Mouse (Mus musculus) frontal cortex, postnatal 25 days (tissue): Measurements from ENCODE around the gene Prdm11.

Experiments used
- DNase-seq, 2 experiments: peaks; one replicate each; pipeline ENCODE4 v3.0.0; 2022; ENCODE audit warnings: low spot score in 2 of 2

The Prdm11 gene

DNA sequence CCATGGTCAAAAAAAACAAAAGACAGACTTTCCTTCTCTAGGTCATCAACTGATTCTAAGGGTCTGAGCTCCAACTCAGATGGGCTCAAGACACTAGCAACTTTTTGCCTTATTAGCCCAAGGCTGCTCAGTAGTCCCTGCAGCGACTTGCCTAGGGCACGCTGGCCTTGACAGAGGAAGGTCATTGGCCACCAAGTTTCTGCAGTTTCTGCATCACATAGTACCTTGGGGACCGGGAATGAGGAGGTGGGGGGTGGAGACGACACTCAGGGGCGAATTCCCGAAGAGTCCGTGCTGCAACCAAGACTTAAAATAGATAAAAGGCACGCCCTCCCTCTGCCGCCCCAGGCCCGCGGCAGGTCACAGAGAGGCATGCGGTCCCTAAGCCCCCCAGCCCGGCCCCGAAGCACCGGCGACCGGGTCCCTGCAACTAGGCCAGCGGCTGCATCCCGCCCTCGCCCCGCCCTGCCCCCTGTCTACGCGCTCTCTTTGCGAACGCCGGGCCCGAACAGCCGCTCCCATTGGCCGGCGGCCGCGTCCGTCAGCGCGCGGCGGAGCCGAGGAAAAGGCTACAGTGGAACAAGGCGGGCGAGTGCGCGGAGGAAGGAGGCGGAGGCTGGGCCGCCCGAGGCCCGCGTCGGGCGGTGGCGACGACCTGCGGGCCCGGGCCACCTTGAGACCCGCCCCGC is 694 bp downstream of the Prdm11 start:
- DNase-seq: peak; percentile 88 to 89

DNA sequence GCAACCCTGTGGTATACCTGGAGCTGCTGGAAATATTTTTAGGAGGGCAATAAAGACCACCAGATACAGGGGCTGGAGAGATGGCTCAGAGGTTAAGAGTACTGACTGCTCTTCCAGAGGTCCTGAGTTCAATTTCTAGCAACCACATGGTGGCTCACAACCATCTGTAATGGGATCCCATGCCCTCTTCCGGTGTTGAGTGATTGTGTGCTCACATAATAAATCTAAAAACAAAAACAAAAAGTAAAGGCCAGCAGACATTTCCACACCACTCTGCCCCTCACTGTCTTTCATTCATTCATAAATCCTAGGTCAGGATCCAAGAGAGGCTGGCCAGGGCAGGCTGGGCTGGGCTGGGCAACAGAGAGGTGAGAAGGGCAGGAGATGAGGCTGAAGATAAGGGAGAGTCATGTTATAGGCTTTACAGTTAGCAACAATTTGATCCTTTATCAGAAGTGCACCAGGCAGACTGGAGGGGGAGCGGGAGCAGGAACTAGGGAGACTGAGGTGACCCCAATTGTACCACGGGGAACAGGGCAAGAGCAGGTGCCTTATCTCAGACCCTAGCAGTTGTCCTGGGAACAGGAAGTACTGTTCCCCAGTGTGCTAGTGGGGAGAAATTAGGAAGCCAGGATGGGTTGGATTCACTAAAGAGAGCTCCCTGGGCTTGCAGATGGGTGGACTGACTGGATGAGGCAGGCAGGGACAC is 2.4 kb downstream of the Prdm11 start:
- DNase-seq: no peak

DNA sequence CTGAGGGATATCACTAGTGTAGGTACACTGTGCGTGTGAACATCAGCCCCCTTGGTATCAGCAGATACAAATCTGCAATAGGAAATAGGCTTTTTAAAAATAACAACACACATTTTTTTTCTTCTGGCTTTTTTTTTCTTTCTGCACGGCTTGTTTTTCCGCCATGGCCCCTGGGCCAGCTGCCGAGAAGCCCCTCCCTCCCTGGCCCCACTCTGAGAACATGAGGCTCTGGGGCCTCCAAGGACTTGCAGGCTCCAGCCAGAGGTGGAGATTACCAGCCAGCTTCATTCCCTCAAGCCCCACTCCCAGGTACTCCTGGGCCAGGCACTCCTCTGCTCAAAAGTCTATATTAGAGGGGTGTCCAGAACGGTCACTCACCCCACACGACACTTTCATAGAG is 4.5 kb downstream of the Prdm11 start:
- DNase-seq: no peak

DNA sequence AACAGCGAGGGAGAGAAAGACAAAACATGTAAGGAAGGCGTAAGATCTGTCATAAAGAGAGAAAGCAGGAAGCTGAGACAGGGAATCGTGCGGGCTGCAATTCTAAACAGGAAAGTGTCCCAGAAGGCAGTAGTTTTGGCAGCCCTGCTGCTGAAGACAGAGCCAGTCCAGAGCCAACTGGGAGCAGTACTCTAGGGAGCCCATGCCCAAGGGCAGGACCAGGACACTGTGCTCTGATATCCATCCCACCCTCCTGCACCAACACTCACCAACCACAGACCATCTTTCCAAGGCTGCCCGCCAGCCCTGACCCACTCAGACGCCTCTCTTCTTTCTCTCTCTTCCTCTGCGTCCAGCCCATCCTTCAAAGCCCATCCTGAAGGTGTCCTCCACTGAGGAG is 5.1 kb downstream of the Prdm11 start:
- no peak for DNase-seq

DNA sequence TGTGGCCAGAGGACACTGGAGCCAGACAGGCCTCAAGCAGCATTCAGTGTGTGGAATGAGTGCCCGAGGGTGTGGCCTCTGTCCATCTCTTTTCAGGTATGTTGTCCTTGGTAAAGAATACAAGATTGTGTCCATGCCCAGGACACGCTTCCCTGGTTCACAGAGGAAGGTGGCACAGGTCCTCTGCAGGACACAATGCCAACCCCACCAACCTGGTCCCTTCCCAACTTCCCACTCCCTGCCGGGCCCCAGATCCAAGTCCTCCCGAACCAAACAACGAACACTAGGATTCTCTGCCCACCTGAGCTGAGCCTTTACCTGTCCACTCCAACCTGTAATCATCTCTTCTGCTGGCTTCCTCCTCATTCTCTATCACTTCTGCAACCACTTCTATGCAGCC is 6.3 kb downstream of the Prdm11 start:
- no peak for DNase-seq

DNA sequence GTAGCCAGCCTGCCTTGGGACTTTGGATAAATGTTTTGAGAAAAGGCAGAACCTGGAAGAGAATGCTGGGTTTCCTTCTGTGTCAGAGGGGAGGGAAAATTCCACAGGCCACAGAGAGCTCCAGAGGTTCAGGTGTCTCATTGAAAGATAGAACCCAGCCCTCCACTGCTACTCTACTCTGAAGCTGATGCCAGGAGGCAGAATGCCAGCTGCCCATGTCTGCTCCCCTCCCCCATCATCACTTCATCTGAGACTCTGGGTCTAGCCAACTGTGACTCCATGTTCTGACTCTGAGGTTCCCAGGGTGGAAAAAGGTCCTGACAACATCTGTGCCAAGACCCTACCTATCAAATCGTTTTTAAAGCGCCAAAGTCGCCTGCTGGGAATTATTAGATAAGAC is 6.9 kb downstream of the Prdm11 start:
- DNase-seq: no peak

DNA sequence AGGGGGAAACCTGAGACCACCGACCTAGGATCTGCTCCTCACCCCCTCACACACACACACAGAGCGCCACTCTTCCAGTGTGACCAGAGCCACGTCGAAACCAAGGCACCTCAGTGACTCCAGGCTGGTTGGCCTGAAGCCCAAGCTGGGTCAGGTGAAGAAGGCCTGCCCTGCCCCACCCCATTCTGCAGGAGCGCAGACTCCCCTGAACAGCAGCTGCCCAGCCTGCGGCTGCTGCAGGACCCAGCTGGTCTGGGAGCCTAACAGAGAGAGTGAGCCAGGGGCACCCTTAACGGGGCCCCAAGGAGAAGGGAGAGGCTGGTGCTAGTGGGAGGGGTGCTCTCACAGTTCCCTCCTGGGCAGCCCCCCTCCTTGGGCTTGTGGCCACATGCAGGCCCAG is 10.3 kb downstream of the Prdm11 start:
- no peak for DNase-seq

DNA sequence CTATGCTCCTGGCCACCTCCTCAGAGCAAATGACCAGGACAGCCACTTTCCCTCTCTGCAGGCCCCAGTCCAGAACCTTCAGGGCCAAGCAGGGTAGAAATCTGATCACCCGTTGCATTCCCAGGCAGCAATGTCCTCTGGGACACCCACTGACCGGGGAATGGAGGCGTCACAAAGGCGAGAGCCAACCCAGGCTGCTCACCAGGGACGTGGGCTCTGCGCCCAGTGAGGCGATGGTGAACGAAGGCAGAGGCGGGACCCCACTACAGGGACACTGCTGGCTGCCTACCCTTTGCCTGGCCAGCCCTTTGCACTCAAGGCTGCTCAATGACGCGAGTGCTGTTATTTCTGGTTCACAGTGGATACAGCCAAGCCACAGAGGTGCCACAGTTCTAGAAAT is 13.3 kb downstream of the Prdm11 start:
- DNase-seq: no peak

DNA sequence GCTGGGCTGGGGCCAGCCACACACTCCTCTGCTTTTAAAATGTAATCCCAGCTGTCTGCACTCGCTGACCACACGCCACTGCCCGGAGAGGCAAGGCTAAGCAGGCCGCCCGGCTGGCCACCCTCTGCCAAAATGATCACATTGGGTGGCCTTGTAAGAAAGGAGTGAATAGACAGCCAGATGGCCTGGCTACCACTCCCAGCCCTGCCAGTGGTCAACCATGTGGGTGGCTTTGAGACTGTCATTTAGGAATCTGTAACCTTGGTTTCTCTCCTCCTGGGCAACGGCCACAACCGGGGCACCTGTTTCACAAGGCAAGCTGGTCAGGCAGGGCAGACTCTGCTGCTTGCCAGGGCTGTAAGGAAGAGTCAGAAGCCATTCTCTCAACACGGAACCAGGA is 13.9 kb downstream of the Prdm11 start:
- no peak for DNase-seq

DNA sequence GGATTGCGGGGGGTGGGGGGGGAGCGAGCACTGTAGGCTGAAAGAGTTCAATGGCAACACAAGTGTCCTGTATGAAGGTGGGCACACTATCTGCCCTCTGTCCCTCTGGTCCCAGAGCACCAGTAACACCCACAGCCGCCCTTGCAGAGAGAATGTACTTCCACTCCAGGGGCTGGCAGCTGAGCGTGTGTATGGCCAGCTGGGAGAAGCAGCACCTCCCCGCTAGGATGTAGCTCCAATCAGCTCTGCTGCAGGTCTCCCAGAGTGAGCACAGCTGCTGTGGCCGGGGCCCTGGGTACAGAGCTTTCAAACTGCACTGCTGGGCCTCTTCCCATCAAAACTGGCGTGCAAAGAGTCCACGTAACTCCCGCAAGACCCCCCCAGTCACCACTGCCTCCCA is 14.9 kb downstream of the Prdm11 start:
- DNase-seq: no peak

DNA sequence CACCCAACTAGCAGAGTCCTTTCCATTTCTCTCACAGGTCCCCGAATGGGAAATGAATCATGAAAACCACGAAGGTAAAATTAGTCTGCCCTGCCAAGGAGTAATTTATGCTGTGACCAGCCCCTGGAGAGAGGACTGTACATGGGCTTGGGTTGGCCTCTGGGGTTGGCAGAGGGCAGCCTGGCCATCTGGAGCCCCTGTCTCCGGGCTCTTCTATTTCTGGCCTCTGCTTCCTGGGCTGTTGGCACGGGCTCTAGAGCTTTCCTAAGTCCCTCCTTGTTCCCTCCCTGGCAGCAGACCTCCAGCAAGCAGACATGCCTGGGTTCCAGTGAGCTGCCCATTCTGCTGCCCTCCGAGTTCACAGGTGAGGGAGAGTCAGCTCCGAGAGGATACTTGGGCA is 15.9 kb downstream of the Prdm11 start:
- DNase-seq: no peak

DNA sequence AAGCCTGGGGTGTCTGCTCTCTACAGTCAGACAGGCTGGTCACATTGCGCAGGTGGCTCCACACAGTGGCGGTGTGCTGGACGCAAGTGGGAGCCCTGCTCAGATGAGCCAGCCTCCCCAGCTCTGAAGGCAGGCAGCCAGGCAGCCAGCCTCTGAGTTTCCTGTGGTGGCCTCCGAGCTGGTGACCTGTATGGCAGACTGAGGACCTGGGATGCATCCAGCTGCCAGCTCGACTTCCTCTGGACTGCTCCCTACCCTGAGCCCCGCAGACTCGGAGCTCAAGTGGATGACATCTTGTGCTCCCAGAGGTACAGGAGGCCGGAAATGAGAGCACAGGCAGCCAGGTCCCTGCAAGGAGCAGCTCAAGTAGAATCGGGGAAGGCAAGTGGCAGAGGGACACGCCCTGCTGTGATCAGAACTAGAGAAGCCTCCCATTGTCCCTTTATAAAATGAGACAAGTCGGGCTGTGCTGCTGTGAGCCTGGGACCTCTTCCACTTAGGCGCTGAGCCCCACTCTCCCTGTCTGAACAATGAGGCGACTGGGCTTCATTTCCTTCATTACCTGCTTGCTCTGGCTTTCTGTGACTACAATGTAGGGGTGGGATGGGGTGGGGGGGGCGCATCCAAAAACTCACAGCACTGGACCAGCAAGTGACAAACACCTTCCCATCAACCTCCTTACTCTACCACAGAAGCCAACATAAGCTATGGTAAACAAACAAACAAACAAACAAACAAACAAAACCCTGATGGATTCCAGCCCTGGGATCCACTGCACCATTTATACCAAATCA is 16.5 kb downstream of the Prdm11 start:
- DNase-seq: no peak

DNA sequence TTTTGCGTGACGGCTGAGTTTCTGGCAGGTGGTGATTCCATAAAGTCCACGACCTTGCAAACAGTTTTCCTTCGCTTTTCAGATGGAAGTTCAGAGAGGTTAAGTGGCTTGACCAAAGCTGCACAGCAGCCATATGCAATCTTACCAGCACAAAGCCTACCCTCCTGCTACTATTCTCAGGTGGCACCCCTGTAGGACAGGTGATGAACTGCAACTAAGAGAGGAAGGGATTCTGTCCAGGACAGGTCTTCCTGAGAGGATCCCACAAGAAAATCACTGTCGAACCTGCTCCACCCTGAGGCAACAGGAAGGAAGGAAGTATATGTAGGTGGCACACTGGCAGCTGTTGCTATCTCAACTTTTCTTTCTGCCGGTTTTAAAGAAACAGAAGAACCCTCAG is 17.1 kb downstream of the Prdm11 start:
- no peak for DNase-seq

DNA sequence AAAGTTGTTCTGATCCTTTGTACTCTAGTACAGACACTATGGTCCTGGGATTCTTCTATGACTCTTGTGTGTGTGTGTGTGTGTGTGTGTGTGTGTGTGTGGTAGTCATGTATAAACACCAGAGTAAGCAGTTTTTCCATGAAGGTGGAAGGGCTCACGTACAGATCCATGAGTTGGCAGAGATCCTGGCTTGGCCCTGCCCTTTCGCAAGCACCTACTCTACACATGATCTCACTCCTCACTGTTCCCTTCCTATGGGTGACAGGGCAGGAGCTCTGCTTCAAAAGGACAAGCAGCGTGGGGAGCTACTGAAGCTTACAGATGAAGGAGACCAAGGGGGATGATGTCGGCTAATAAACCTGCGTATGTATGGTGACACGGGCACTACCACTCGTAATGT is 18.3 kb downstream of the Prdm11 start:
- DNase-seq: no peak

DNA sequence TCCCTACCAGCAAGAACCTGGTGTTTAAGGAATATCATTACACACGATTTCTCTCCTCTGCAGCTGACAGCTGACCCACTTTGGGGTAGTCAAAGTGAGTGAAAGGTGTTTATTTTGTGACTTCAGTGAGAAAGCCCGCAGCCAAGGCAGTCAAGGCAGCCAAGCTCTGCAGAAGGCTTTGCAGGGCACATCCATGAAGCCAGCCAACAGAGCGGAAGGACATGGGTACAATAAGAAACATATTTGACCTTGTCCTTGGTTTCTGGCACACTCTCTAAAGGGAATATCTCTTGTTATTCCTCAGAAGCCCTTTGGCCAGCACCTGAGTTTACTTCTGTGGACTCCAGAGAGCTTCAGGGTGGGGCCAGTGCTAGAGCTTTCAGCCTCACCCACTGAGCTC is 21.5 kb downstream of the Prdm11 start:
- DNase-seq: no peak

DNA sequence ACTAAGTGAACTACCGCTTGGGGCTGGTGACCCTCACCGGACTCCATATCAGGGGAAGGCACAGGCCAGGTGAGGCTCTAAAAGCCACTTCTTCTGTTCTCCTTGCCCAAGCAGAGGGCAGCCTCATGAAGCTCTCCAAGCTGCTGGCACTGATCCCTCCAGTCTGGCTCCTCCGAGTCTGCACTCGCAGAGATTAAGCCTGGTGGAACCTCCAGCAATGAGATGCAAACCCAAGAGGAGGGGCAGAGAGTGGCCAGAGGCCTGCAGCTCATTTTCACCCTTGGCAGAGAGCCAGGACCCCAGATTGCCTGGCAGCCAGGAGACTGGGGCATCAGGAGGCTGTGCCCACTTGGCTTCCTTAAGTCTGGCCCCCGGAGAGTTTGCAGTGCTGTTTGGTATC is 27.1 kb downstream of the Prdm11 start:
- no peak for DNase-seq

DNA sequence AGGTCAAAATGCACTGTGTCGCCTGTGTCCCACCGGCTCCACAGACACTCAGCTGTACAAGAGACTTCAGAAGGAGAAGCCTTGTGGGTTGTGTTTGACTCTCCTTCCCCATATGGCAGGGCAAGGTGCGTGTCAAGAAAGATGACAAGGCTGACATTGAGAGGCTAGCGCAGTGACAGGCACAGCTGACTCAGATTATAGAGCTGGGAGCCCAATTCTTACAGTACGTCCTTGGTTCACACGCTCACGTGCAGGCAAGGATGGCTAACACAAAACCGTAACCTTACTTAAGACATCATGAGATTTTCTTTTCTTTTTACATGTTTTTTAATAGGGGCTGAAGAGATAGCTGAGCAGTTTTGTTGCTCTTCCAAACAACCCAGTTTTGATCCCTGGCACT is 28.8 kb downstream of the Prdm11 start:
- no peak for DNase-seq

DNA sequence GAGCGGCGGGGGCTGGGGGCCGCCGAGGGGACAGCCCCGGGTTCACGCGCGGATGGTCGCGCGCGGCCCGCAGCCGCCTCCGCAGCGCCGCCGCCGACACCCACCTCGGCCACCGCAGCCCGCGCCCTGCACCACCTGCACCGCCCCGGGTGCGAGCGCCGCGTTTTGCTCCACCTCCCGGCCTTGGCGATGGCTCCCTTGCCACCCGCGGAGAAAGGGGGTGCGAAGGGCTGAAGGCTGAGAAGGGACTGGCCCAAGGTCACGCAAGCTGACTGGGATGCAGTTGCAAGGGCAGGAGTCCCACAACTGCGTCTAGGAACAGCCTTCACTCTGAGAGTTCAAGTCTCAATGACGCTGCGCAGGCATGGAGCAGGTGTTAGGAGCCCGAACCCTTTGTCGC is 30.9 kb downstream of the Prdm11 start:
- DNase-seq: no peak

DNA sequence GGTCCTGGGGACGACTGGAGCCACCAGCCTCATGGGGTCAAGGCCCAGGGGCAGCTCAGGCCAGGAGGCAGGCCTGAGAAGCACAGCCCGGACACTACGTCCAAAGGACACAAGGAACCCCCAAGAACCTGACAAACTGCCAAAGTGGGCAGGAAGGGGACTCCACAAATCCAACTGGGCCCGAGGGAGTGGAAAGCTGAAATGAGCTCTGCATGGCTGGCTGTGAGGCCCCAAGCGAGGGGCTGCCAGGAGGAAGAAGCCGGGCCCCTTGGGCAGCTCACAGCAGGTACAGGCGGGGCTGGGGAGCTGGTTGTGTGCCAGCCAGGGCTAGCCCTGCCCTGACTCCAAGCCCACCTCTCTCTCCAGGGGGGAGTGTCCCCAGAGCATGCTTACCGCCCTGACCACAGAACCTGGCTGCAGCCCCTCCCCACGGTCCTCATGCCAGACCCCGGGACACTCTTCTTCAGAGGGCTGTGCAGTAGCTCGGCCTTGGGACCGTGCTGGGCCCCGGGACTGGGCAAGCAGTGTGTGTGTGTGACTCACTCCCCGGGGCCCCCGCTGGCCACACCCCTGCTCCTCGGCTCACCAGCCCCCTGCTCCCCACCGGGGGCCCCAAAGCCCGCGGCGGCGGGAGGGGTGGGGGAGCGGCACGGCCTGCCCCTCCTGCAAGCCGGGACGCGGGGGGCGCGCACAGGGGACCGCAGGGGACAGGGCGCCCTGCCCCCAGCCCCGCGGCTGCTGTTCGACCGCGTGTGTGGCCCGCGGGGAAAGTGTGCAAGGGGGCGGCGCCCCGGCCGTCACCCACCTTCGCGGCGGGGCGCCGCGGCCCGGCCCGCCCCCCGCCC is 31.7 kb downstream of the Prdm11 start:
- DNase-seq: no peak

DNA sequence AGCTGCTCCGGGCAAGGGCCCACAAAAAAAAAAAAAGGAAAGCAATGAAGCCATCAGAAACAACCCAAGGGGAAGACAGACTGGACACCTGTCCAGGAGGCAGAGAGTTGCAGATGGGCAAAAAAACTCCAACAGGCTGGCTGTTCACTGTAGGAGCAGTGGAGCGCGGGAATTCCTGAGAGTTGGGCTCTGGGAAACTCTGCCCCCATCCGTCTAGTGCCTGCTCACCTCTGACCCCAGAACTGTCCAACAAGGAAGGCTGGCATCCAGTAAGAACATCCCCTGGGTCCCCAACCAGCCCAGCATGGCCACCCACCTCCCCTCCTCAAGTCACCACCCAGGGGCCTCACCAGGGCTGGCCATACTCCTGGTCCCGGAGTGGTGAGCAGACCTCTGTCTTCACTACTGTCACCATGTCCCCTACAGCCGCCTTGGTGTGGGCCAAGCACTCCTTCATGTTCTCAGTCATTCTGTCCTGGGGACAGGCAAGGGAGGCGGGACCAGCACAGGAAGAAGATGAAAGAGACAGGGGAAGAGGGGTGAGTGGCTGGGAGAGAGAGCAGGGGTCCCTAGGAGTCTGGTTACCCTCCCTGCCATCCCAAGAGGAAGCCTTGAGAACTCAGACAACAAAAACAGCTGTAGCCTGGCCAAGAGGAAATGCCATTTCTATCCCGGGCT is 32.4 kb downstream of the Prdm11 start:
- DNase-seq: no peak

DNA sequence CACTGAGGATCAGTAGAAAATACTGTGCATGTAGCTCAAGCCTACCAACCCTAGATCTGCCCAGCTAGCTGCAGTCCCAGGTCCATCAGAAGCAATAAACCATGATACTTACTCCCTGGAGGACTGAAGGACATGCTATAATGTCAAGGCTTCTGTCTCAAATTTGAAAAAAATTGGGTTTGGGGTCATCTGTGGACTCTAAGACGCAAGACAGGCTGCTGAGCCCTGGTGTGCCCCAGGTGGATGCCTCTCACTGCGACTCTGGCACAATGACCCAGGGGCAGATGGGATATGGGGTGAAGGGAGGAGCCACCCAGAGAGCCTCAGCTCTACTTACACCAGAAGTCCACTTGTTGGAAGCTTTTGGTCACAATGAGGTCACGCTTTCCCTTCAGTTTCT is 33.0 kb downstream of the Prdm11 start:
- DNase-seq: no peak

DNA sequence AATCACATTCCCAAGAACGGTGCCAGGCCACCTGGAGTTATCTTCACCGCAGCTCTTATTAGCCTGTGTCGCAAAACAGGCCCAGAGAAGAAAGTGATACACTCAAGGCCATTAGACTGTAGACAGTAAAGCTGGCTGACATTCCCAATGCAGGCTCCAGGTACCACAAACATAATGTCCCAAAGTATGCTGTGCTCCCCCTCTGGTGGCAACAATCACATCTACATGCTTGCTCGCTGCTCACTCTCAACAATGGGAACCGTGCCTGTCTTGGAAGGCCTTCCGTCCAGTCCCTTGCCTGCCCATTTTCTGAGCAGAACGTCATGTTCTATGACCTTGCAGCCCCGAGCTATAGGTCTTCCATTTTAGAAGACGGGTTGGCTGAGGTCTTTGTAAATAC is 34.0 kb downstream of the Prdm11 start:
- DNase-seq: no peak
